Mouse (Mus musculus): ENCODE results near the gene Csnk2a2.

Csnk2a2 gene

DNA sequence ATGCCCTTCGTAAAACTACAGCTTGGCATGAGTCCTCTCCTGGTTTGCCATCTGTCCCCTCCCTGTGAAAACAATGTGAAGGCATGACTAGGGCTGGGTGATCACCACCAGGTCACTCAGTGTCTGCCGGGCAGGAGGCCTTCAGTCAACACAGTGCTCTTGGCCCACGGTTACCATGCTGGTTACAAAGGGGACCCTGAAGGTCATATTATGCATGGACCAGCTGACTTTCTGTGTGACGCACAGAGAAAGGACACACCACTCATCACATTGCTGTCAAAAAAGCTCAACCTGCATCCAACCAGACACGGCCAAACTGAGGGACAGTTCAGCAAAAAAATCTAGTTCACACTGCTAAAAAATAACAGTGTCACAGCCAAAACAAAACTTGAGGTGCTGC, at the start of gene Csnk2a2:
Csnk2a2 (minus strand) TSS at position 34 of the 400 bp plus-strand sequence.
- no peak for DNase-seq (ENCODE audit: low read depth in 2 of 2, low spot score in 2 of 2)

DNA sequence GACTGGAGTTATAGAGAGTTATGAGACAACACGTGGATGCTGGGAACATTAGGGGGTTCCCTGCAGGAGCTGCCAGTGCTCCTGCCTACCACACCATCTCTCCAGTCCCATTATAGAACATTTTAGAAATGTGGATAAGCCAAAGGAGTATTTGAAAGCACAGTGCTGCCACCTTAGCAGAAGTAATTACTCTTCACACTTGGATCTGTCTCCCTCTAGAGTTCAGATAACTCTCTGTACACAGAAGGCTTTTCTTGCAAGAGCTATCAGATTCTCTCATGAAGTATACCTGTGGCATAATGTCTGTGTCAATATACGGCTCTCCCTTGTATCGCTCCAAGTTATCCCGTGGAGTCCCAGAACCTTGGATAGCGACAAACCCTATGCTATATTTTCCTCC, 49.6 kb upstream of the Csnk2a2 start:
- DNase-seq (ENCODE audit: low read depth in 2 of 2, low spot score in 2 of 2): no peak

DNA sequence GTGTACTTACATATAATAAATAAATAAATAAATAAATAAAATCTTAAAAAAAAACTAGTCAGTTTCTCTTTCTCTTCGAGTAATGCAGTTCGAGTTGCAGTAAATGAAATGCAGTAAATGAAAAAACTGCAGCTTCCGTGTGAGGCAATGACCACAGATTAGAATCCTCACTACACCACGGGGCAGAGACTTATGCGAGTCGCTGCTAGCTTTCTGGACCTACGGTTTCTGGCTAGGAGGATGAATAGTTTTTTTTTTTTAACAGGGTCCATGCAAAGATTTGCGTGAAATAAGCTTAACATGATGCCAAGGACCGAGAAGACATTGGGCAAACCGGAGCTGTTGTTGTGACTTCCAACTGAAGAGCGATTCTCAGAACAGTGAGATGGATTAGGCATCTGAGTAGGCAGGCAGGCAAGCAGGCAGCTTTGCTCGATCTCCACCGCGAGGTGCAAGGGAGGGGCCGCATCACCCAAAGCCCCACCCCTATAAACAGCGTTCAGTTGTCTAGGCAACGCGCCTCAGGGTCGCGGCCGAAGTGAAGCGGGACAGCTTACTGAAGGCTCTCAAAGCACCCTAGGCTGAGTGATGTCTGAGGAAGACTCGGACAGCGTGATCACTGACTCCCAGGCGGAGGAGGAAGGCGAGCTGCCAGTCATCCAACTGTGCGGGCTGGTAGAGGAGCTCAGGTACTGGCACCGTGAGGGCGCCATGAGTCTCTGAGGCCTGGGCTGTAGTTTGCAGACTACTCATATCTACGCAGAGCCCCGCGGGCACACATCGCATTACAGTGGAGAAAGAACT, 43.9 kb upstream of the Csnk2a2 start, which contains the start of gene Ccdc113:
Ccdc113 (plus strand) TSS at position 502 of the 804 bp plus-strand sequence.
- peak in 1 of 2 experiments; percentile 2 for DNase-seq (ENCODE audit: low read depth in 2 of 2, low spot score in 2 of 2)

DNA sequence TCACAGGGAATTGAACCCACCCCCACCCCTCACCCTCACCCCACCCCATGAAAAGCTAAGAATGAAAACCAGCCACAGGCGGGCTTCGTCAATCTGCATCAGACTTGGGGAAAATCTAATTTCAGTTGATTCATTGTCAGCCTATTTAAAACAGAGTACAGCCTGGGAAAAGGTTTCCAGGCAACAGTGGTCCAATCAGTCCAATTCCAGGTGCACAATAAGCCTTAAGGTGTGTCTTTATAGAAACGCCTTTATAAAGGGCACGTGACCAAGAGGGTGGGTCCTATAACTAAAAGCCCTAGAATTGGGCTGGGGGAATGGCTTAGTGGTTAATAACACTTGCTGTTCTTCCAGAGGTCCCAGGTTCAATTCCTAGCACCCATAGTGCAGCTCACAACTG, 42.4 kb upstream of the Csnk2a2 start:
- DNase-seq (ENCODE audit: low read depth in 2 of 2, low spot score in 2 of 2): no peak

DNA sequence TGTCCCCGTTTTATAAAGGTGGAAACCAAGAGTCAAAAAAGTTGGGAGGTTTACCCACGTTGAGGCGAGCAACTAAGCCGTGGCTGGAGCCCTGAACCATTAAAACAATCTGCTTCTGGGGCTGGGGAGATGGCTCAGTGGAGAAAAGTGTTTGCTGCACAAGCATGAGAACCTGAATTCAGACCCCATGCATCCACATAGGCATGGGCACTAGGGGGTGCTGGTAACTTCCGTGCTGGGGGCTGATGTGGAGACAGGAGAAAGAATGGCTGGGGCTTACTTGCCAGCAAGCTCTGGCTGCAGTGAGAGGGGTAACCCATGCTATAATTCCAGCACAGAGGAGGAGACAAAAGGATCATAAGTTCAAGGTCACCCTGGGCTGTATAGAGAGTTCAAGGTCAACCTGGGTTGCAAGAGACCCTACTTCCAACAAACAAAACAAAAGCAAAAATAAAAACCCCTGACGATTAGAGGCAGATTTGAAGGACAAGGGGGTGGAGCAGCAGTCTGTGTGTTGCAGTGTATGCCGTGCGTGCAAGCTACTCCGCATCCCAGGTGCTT, 39.0 kb upstream of the Csnk2a2 start:
- no peak for DNase-seq (ENCODE audit: low read depth in 2 of 2, low spot score in 2 of 2)

DNA sequence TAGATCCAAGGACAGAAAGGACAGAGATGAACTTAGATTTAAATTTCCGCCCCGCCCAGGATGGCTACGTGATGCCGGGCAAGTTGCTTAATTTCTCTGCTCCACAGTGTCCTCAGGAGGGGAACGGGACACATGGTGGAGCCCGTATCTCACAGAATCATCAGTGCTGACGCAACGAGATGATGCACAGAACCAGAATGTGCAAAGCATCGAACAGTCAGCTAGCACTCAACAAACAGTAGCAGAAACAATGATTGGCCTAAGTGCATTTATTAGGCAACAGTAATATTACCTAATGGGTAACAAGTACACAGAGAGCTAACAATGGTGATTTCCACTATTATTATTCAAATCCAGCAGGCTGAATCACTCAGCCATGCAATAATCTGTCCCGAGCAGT, 38.4 kb upstream of the Csnk2a2 start:
- DNase-seq (ENCODE audit: low read depth in 2 of 2, low spot score in 2 of 2): no peak

DNA sequence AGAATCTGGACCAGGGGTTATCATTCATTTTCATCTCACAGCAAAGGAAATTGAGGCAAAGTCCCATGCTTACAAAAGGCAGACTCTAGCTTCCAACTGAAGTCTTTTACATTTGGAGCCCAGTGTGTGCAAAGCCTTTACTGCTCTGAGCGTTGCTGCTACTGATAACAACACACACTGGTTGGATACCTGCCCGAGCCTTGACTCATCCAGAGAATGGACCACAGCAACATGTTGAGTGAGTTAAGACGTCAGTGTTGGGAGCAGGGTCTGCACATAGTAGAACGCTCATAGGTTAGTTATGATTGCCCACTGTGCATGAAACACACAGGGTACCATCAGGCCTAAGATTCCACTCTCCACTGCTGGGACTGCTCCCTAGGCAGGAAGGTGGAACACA, 34.2 kb upstream of the Csnk2a2 start:
- DNase-seq (ENCODE audit: low read depth in 2 of 2, low spot score in 2 of 2): no peak

DNA sequence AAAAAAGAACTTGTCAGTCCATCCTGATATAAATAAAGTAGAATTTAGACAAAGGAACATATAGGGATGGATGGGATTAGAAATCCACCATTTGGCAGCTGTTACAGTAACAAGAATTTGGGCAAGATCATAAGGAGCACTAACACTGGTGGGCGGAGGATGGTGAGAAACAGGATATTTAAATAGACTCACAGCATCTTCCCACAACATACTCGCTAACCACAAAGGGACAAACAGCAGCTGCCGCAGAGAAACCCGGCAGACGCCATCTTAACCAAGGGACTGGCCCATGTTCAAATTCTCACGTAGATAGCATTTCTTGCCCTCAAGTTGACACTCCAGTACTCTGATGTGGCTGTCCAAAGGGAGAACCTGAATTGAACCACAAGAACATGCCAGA, 27.1 kb upstream of the Csnk2a2 start:
- no peak for DNase-seq (ENCODE audit: low read depth in 2 of 2, low spot score in 2 of 2)

DNA sequence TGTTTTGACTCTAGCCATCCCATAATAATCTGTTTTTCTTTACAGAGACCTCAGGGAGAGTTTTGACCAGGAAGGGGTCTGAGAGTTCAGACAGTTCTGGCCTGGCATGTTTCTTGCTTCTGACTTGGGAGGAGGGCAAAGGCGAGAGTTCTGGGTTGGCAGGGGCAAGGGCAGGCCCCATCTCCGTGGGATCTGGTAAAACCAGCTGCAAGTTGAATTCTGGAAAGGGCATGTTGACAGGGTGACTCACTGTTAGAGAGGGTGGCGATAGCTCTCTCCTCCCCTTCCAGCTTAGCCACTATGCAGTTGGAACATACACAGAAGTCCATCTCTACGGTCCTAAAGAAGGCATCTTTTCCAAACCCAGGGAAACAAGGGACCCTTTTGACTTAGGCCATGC, 23.4 kb upstream of the Csnk2a2 start:
- no peak for DNase-seq (ENCODE audit: low read depth in 2 of 2, low spot score in 2 of 2)

DNA sequence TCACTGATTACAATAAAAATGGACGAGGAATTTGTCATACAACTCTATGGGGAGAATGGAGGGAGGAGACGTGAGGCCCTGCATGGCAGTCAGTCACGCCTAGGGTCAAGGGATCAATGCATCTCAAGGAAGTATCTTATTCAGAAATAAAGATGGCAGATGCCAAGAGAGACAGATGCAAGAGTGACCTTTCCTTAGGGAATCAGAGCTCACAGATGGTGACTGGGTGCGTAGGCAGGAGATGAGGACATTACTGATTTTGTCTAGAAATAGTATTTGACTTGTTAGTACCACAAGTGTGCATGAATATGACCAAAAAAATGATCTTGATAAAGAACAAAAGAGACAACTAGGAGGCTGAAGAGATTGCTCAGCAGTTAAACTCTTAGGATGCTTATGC, 22.4 kb upstream of the Csnk2a2 start:
- DNase-seq (ENCODE audit: low read depth in 2 of 2, low spot score in 2 of 2): no peak

DNA sequence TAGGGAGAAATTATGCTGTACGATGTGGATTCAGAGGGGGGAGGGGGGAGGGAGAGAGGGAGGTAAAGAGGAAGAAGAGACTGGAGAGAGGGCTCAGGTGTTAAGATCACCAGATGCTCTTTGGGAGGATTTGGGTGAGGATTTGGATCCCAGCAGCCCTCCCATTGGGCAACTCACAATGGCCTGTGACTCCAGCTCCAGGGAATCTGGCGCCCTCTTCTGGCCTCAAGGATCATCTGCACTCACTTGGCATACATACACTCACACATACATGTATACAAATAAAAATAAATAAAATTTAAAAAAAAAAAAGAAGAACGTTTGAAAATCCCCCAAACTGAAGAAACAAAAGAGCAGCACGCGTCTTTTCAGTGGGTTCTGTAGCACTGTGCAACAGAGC, 16.4 kb upstream of the Csnk2a2 start:
- DNase-seq (ENCODE audit: low read depth in 2 of 2, low spot score in 2 of 2): no peak

DNA sequence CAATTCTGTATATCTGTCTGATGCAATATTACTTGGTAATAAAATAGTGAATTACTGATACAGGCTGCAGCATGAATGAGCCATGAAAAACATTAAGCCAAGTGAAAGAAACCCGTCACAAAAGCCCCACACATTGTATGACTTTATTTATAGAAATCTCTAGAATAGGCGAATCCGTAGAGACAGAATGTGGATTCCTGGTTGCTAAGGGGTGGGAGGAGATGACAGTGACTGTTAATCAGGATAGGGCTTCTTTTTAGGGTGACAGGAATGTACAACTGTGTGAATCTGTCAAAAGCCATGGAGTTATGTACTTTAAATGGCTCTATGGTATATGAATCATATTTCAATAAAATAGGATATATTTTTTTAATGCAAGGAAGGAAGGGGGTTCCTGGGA, 15.8 kb upstream of the Csnk2a2 start:
- DNase-seq (ENCODE audit: low read depth in 2 of 2, low spot score in 2 of 2): no peak

DNA sequence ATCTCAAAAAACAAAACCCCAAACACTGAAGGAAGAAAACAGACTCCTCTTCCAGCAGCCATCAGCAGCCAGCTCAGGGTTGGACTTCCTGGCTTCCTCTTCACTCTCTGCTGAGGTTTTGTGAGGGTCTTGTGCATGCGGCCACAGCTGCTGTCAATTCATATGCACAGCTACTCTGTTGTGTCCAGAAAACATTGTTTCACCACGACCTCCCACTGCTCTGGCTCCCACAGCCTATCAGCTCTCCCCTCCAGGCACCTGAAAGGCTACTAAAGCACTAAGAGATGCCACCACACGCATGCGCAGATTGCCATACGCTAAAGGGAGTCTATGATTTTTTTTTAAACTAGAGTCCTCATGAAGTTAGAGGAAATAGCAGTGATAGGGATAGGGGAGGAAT, 15.0 kb upstream of the Csnk2a2 start:
- DNase-seq (ENCODE audit: low read depth in 2 of 2, low spot score in 2 of 2): no peak

DNA sequence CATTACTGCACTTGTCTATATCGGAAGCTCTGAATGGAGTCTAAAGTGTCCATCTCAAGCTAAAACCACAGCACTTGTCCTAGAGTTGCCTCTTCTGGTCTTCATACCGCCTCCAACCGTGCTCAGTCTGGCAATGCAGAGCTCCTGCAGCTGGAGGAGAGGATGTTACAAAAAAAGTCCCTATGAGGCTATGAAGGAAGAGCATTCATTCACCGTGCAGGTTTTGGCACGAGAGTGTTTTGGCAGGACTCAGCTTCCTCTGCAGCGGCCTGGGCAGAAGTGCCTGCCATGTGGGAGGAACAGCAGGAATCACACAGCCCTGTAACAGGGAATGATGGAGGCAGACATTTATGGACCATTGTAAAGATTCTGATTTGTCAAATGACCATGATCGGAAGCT, 12.6 kb upstream of the Csnk2a2 start:
- no peak for DNase-seq (ENCODE audit: low read depth in 2 of 2, low spot score in 2 of 2)

DNA sequence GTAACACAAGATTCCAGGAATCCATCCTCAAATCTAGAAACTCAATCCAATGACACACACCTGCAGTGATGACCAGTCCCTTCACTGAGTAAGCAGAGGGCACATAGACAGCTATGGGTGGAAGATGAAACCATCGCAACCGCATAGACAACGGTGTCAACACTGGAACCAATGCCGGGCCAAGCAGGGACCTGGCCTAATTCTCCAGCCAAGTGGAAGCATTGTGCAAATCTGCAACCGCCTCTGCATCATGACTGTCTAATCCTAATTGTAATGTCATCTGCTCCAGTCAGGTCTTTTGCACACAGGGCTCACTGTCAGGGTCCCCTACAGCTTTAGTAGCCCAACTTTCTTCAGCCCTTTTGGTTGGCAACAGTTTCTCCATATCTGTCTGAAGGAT, 10.6 kb upstream of the Csnk2a2 start:
- no peak for DNase-seq (ENCODE audit: low read depth in 2 of 2, low spot score in 2 of 2)

DNA sequence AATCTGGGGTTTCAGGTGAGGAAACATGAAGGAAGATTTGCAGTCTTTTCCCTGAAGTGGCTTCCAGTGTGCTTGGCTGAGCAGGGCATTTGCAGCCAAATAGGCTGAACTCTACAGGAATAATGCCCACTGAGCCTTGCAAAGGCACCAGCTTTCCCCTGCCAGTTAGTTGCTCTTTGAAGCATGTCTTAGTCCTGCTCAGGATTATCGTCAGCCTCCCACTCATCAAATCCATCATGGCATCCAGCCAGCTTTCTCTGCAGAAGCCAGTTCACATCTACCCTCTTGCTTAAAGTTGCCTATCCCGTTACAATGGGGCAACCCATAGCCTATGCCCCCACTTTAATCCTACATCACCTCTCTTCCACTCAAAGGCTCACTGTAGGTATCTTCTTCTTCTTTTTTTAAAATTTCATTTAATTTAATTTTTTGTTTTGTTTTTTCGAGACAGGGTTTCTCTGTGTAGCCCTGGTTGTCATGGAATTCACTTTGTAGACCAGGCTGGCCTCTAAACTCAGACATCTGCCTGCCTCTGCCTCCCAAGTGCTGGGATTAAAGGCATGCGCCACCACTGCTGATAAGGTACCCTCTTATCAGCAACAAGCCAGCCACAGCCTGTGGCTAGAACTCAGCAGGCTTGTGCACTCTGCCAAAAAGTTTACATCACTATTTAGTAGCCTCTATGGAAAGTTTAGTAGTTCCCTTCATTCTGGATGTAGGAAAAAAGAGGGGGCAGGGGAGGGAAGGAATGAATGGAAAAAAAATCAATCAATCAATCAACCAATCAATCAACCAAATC, 9.6 kb upstream of the Csnk2a2 start:
- no peak for DNase-seq (ENCODE audit: low read depth in 2 of 2, low spot score in 2 of 2)

DNA sequence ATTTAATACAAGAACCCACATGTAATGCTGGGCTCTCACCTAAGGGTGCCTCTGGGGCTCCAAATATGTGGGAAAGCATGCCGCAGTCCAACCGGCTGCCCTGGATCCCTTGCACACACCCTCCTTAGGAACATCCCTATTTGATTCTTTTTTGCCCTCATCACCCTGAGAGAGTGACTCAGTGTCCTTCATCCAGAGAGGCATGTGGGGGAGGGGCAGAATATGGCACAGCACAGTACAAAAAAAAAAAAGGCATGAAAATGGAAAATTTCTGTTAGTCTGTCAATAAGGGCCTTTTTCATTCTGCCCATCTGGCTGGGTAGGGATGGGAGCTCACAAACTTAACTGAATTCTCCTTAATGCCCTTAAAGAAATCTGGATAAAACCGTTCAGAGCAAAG, 8.0 kb upstream of the Csnk2a2 start:
- DNase-seq (ENCODE audit: low read depth in 2 of 2, low spot score in 2 of 2): no peak

DNA sequence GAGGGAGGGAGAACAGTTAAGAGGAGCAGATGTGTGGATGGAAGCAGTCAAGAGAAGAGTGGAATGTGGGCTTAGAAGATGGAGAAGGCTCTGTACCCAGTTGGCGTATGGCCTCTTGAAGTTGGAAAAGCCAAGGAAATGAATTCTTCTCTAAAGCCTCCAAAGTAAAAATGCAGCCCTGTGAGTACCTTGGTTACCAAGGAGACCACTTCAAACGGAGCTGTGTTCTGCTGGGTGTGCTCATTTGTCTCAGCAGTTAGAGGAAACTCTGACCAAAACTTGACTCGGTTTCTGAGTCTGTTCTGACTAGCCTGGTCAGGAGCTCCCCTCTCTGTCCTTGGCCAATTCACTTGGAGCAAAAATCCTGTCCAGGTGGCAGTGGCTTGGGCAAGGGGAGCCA, 6.6 kb upstream of the Csnk2a2 start:
- DNase-seq (ENCODE audit: low read depth in 2 of 2, low spot score in 2 of 2): no peak

DNA sequence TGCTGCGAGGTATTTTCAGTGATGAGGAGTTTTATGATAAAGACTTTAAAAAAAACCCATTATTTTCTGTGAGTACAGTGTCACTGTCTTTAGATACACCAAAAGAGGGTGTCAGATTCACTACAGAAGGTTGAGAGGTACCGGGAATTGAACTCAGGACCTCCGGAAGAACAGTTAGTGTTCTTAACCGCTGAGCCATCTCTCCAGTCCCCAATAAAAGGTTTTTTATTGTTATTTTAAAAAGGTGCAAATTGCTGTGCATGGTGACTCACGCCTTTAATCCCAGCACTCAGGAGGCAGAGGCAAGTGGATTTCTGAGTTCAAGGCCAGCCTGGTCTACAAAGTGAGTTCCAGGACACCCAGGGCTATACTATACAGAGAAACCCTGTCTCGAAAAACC, 5.6 kb upstream of the Csnk2a2 start:
- DNase-seq (ENCODE audit: low read depth in 2 of 2, low spot score in 2 of 2): no peak

DNA sequence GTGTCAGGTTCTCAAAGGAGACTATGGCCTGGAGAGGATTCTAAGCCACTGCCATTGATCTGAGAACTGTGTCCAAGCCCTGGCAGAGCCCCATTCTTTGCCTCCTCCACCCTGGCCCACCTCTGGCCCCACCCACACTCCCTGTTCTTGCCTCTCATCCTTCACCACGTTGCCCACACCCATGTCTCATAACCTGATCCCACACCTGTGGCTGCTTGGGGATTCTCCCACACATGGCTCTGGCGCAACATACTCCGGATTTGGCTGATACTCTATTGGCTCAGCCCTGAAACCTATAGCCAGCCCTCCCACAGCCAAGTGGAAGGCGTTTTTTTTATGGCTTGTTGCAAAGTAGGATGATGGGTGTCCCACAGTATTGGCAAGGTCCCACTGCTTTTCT, 2.2 kb upstream of the Csnk2a2 start:
- no peak for DNase-seq (ENCODE audit: low read depth in 2 of 2, low spot score in 2 of 2)

DNA sequence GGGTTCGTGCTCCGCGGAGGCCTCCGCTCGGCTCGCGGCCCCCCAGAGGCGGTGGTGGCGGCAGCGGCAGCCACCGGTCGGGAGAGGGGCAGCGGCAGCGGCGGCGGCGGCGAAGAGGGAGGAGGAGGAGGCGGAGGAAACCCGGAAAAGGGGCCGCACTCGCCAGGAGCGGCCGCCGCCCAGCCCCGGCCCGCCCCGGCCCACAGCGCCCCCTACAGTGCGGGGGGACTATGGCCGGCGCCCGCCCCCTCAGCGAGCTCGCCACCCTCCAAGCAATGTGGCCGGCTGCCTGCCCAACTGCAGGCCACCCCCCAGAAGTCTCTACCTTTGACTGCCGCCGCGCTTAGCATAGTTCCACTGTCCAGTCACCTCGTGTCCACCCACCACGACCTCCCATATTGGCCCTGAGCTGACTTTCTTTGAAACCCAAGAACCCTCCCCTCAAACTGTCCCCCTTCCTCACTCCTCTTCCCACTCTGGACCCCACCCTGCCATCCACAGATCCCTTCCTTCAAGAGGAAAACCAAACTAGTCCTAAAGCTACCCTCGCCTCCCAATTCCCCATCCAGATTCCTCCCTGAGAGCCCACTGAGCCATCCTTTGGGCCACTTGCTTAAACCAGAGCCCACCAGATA, 1.0 kb downstream of the Csnk2a2 start:
- DNase-seq (ENCODE audit: low read depth in 2 of 2, low spot score in 2 of 2): peak; percentile 81 to 86
